Mouse (Mus musculus): ENCODE data around the gene Caly. TPM values are rescaled to one million over a fixed set of nuclear protein-coding genes. Genes with fewer than 3 reads are reported as not detected.

The Caly gene
- 0.91 TPM in 2 replicates for polyA plus RNA-seq (2014; fragmentation: Nextera tagmentation; extraction: Ambion mirVana)

DNA sequence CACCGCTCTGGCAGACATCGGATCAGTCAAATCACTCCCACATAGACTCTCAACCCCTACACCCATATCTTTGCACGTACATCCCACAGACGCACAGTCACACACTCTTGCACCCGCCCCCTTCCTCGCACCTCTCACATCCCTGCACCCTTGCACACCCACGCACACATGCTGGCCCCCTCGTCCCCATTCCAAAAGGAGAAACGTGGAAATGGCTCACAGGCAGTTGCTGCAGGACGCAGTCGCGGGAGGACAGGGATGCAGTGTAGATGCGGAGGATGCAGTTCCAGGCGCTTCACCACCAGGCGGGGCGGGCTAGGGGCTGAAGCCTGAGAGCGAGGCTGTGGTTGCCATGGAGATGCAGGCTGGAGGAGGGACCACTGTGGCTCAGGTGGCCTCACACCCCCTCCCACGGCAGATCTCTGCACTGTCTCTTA lies at the start of gene Caly:
Gene Caly (minus strand): TSS at position 307 of the 437 bp plus-strand sequence.
- Histone ChIP-seq H3K4me1 (ENCODE audit: control insufficient read depth, insufficient read depth, low read length) (peaks cover 3% of the 10 kb centered on the region; the same call in 1 of the 2 replicates), H3K36me3 (ENCODE audit: control insufficient read depth, insufficient read depth, low read length) (no peaks in the 10 kb centered on the region), H3K4me2 (replicated peaks; ENCODE audit: low read depth, low read length) (no peak within 1 kb of the TSS; the same call in 1 of the 2 replicates), H3K4me3 (ENCODE audit: low read length) (no peak within 1 kb of the TSS), H3K27me3 (ENCODE audit: control insufficient read depth, insufficient read depth, low read length) (peaks cover 37% of the 10 kb centered on the region), H3K9ac (ENCODE audit: low read depth, low read length) (no peak within 1 kb of the TSS), H3K27ac (ENCODE audit: low read depth, low read length) (no peak within 1 kb of the TSS), H3K9me3 (ENCODE audit: control insufficient read depth, low read length) (no peaks in the 10 kb centered on the region)
- WGBS = 5% methylated on average over 18 of the region's 18 CpGs
- ATAC-seq (ENCODE audit: low FRiP score, low TSS enrichment) = peak; percentile 72

DNA sequence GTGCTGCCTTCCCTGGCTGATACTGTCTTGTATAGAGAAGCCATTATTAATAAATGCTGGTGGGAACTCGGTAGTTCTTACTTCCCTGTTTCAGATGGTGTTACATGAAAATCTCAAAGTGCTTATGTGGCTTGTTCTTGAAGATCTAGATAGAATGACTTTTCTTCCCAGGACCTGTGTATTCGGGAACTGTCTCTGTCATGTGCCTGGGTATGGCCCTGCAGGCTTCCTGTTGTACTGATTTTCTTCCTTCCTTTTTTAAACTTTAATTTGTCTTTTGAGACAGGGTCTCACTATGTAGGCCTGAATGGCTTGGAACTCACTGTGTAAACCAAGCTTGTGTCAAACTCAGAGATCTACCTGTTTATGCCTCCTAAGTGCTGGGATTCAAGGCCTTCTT lies 45.6 kb upstream of the Caly start:
- no peak for ATAC-seq (ENCODE audit: low FRiP score, low TSS enrichment)
- Histone ChIP-seq H3K27ac (ENCODE audit: low read depth, low read length) (no peak overlapping the region), H3K9ac (ENCODE audit: low read depth, low read length) (no peak overlapping the region), H3K4me2 (replicated peaks; ENCODE audit: low read depth, low read length) (no peak overlapping the region), H3K4me3 (ENCODE audit: low read length) (no peak overlapping the region), H3K4me1 (ENCODE audit: control insufficient read depth, insufficient read depth, low read length) (peaks cover 4% of the 10 kb centered on the region), H3K27me3 (ENCODE audit: control insufficient read depth, insufficient read depth, low read length) (no peaks in the 10 kb centered on the region), H3K36me3 (ENCODE audit: control insufficient read depth, insufficient read depth, low read length) (peaks cover 18% of the 10 kb centered on the region; the same call in 1 of the 2 replicates), H3K9me3 (ENCODE audit: control insufficient read depth, low read length) (no peaks in the 10 kb centered on the region)
- 86% methylated on average over 2 of the region's 2 CpGs for WGBS

DNA sequence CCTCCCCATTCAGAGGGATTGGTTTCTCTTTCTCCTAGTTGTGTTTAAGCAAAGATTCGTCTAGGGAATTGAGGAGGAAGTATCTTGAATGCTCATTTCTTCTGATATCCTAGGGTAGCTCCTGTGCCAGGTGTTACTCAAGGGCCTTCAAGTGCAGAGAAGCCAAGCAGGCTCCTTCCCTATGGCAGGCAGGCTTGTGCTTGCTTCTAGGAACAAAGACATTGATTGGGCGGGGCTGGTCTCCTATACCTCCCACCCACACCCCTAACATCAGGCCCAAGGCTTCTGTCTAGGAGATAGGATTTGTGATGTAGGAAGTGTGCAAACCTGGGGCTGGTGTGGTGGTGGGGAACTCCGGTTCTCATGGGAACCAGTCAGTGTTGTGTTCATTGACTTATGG lies 44.6 kb upstream of the Caly start:
- 92% methylated on average over 3 of the region's 3 CpGs for WGBS
- Histone ChIP-seq H3K27ac (ENCODE audit: low read depth, low read length) (no peak overlapping the region), H3K4me2 (replicated peaks; ENCODE audit: low read depth, low read length) (no peak overlapping the region; the same call in 1 of the 2 replicates), H3K27me3 (ENCODE audit: control insufficient read depth, insufficient read depth, low read length) (no peaks in the 10 kb centered on the region), H3K4me1 (ENCODE audit: control insufficient read depth, insufficient read depth, low read length) (peaks cover 4% of the 10 kb centered on the region), H3K36me3 (ENCODE audit: control insufficient read depth, insufficient read depth, low read length) (peaks cover 18% of the 10 kb centered on the region; the same call in 1 of the 2 replicates), H3K9ac (ENCODE audit: low read depth, low read length) (no peak overlapping the region), H3K9me3 (ENCODE audit: control insufficient read depth, low read length) (no peaks in the 10 kb centered on the region), H3K4me3 (ENCODE audit: low read length) (no peak overlapping the region)
- ATAC-seq (ENCODE audit: low FRiP score, low TSS enrichment) = no peak

DNA sequence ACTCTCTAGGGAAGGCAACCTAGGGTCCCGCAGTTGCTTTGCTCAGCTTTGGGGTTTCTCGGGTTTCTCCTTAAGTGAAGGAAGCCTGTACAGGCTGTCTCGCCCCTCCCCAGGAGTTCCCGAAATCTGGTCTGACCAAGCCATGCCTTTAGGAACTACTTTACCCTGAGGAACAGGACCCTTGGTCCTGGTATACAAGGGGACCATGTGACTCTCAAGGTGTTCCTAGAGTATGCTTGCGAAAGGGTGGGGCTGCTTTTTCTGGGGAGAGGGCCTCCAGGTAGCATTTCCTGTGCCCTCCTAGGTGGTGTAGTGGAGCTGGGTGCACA lies 43.6 kb upstream of the Caly start:
- H3K4me2 ChIP-seq (replicated peaks; ENCODE audit: low read depth, low read length) = peak overlapping the region; percentile 81
- H3K9ac ChIP-seq (ENCODE audit: low read depth, low read length) = peak overlapping the region; percentile 77
- H3K36me3 ChIP-seq (ENCODE audit: control insufficient read depth, insufficient read depth, low read length) = peaks cover 18% of the 10 kb centered on the region; the same call in 1 of the 2 replicates
- H3K27me3 ChIP-seq (ENCODE audit: control insufficient read depth, insufficient read depth, low read length) = no peaks in the 10 kb centered on the region
- 0 out of 2 replicates have a peak, but pooled peaks have one; percentile 3 for ATAC-seq (ENCODE audit: low FRiP score, low TSS enrichment)
- peak overlapping the region; percentile 65 for H3K4me3 ChIP-seq (ENCODE audit: low read length)
- H3K4me1 ChIP-seq (ENCODE audit: control insufficient read depth, insufficient read depth, low read length) = peaks cover 4% of the 10 kb centered on the region
- H3K27ac ChIP-seq (ENCODE audit: low read depth, low read length) = no peak overlapping the region
- WGBS = 4% methylated on average over 5 of the region's 5 CpGs
- no peaks in the 10 kb centered on the region for H3K9me3 ChIP-seq (ENCODE audit: control insufficient read depth, low read length)

DNA sequence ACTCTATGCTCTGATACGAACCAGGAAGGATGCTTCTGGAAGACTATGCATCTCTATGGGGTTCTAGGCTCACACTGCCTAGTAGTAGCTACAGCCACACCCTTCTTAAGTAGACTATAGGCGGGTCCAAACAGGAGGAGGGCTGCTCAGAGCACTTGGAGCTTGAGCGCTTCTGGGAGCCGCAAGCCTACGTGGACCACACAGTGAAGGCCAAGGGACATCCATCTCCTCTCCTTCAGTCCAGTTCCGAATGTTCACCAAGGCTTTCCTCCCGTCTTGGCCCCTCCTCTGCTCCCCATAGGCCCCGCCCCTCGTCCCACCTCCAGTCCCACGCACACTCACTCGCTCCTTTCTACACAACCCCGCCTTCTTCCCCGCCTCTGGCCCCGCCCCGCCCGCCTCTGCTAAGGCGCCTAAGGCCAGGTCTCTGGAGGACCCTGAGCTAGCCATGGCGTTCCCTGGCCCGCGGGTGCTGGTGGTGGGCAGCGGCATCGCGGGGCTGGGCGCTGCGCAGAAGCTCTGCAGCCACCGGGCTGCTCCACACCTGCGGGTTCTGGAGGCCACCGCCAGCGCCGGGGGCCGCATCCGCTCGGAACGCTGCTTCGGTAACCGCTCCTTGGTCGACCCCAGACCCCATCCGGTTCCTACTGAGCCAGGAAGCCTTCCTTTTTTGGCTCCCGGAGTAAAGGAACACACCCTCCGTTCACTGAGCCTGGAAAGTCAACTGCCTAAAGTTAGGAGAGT lies 43.1 kb upstream of the Caly start:
- ATAC-seq (ENCODE audit: low FRiP score, low TSS enrichment) = peak; percentile 99
- peaks cover 14% of the 10 kb centered on the region; the same call in 1 of the 2 replicates for H3K36me3 ChIP-seq (ENCODE audit: control insufficient read depth, insufficient read depth, low read length)
- H3K4me3 ChIP-seq (ENCODE audit: low read length) = peak overlapping the region; percentile 65
- H3K4me1 ChIP-seq (ENCODE audit: control insufficient read depth, insufficient read depth, low read length) = peaks cover 4% of the 10 kb centered on the region
- H3K9ac ChIP-seq (ENCODE audit: low read depth, low read length) = peak overlapping the region; percentile 77
- peak overlapping the region; percentile 81 for H3K4me2 ChIP-seq (replicated peaks; ENCODE audit: low read depth, low read length)
- WGBS = 2% methylated on average over 40 of the region's 40 CpGs
- no peaks in the 10 kb centered on the region for H3K9me3 ChIP-seq (ENCODE audit: control insufficient read depth, low read length)
- no peaks in the 10 kb centered on the region for H3K27me3 ChIP-seq (ENCODE audit: control insufficient read depth, insufficient read depth, low read length)
- H3K27ac ChIP-seq (ENCODE audit: low read depth, low read length) = no peak overlapping the region

DNA sequence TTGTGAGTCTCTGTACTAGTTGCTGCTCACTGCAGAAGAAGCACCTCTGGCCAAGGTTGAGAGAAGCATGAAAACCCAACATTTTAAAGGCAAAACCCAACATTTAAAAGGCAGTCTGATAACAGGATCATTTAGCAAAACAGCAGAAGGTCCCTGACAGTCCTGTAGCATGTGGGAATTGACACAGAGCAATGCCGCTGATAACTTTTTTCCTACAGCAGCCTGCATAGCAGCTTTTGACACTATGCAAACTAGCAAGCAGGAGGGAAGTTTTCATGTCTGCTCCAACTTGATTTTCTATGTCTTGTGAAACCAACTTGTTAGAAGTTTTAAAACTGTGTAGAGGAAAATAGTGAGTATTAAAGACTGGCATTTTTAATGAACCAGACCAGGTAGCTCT lies 42.0 kb upstream of the Caly start:
- H3K27me3 ChIP-seq (ENCODE audit: control insufficient read depth, insufficient read depth, low read length) = no peaks in the 10 kb centered on the region
- H3K27ac ChIP-seq (ENCODE audit: low read depth, low read length) = no peak overlapping the region
- peaks cover 4% of the 10 kb centered on the region; the same call in 1 of the 2 replicates for H3K36me3 ChIP-seq (ENCODE audit: control insufficient read depth, insufficient read depth, low read length)
- ATAC-seq (ENCODE audit: low FRiP score, low TSS enrichment) = no peak
- no peaks in the 10 kb centered on the region for H3K9me3 ChIP-seq (ENCODE audit: control insufficient read depth, low read length)
- no peak overlapping the region for H3K9ac ChIP-seq (ENCODE audit: low read depth, low read length)
- H3K4me2 ChIP-seq (replicated peaks; ENCODE audit: low read depth, low read length) = no peak overlapping the region
- WGBS = 95% methylated on average over 1 of the region's 1 CpGs
- H3K4me3 ChIP-seq (ENCODE audit: low read length) = no peak overlapping the region
- peaks cover 4% of the 10 kb centered on the region for H3K4me1 ChIP-seq (ENCODE audit: control insufficient read depth, insufficient read depth, low read length)

DNA sequence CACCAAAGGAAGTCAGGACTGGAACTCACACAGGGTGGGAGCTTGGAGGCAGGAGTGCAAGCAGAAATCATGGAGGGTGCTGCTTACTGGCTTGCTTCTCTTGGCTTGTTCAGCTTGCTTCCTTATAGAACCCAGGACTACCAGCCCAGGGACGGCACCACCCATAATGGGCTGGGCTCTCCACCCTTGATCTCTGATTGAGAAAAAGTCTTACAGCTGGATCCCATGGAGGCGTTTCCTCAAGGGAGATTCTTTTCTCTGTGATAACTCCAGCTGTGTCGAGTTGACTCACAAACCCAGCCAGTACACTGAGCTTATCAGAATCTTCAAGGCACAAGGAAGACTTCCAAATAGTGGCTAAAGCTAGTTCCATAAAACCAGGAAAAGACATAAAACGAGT lies 40.4 kb upstream of the Caly start:
- ATAC-seq (ENCODE audit: low FRiP score, low TSS enrichment) = no peak
- WGBS = 43% methylated on average over 4 of the region's 4 CpGs
- peaks cover 4% of the 10 kb centered on the region for H3K4me1 ChIP-seq (ENCODE audit: control insufficient read depth, insufficient read depth, low read length)
- H3K27ac ChIP-seq (ENCODE audit: low read depth, low read length) = no peak overlapping the region
- H3K9ac ChIP-seq (ENCODE audit: low read depth, low read length) = no peak overlapping the region
- H3K4me2 ChIP-seq (replicated peaks; ENCODE audit: low read depth, low read length) = no peak overlapping the region
- no peaks in the 10 kb centered on the region for H3K9me3 ChIP-seq (ENCODE audit: control insufficient read depth, low read length)
- H3K27me3 ChIP-seq (ENCODE audit: control insufficient read depth, insufficient read depth, low read length) = no peaks in the 10 kb centered on the region
- no peak overlapping the region for H3K4me3 ChIP-seq (ENCODE audit: low read length)
- no peaks in the 10 kb centered on the region for H3K36me3 ChIP-seq (ENCODE audit: control insufficient read depth, insufficient read depth, low read length)

DNA sequence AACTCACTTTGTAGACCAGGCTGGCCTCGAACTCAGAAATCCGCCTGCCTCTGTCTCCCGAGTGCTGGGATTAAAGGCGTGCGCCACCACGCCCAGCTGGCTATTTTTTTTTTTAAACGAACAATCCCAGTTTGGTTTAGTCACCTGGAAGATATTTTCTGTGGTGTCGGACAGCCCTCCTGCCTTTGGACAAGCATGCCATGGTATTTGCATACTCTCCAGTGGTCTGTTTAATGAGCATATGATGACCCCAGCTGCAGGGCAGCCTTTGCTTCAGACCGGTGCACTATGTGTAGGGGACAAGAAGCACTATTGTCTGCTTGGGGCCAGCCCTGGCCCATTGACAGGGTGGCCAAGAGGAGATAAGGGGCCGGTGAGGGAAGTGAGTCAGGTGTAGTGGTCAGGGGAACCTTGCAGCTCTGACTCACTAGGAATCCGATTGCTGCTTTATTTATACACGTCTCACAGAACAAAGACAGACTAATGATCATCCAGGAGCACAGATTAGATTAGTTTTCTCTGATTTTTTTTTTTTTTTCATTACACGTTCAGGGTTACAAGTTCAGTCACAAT lies 39.1 kb upstream of the Caly start:
- H3K9me3 ChIP-seq (ENCODE audit: control insufficient read depth, low read length) = no peaks in the 10 kb centered on the region
- H3K9ac ChIP-seq (ENCODE audit: low read depth, low read length) = no peak overlapping the region
- no peaks in the 10 kb centered on the region for H3K36me3 ChIP-seq (ENCODE audit: control insufficient read depth, insufficient read depth, low read length)
- WGBS = 85% methylated on average over 13 of the region's 13 CpGs
- no peak overlapping the region for H3K27ac ChIP-seq (ENCODE audit: low read depth, low read length)
- ATAC-seq (ENCODE audit: low FRiP score, low TSS enrichment) = no peak
- H3K27me3 ChIP-seq (ENCODE audit: control insufficient read depth, insufficient read depth, low read length) = no peaks in the 10 kb centered on the region
- no peak overlapping the region for H3K4me2 ChIP-seq (replicated peaks; ENCODE audit: low read depth, low read length)
- H3K4me3 ChIP-seq (ENCODE audit: low read length) = no peak overlapping the region
- peaks cover 4% of the 10 kb centered on the region; the same call in 1 of the 2 replicates for H3K4me1 ChIP-seq (ENCODE audit: control insufficient read depth, insufficient read depth, low read length)

DNA sequence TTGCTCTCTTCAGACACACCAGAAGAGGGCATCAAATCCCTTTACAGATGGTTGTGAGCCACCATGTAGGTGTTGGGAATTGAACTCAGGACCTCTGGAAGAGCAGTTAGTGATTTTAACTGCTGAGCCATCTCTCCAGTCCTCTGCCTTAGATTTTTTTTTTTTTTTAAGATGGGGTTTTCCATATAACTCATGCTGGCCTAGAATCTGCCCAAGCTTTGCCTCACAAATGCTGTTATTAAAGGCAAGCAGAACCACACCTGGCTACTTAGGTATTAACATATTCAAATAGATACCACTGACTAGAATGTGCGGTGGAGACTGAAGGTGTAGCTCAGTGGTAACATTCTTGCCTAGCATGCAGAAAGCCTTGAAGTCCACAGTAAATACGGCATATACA lies 38.1 kb upstream of the Caly start:
- H3K36me3 ChIP-seq (ENCODE audit: control insufficient read depth, insufficient read depth, low read length) = no peaks in the 10 kb centered on the region
- ATAC-seq (ENCODE audit: low FRiP score, low TSS enrichment) = no peak
- H3K4me1 ChIP-seq (ENCODE audit: control insufficient read depth, insufficient read depth, low read length) = peaks cover 4% of the 10 kb centered on the region; the same call in 1 of the 2 replicates
- 89% methylated on average over 2 of the region's 2 CpGs for WGBS
- H3K9ac ChIP-seq (ENCODE audit: low read depth, low read length) = no peak overlapping the region
- no peak overlapping the region for H3K4me3 ChIP-seq (ENCODE audit: low read length)
- no peak overlapping the region for H3K4me2 ChIP-seq (replicated peaks; ENCODE audit: low read depth, low read length)
- no peak overlapping the region for H3K27ac ChIP-seq (ENCODE audit: low read depth, low read length)
- no peaks in the 10 kb centered on the region for H3K9me3 ChIP-seq (ENCODE audit: control insufficient read depth, low read length)
- no peaks in the 10 kb centered on the region for H3K27me3 ChIP-seq (ENCODE audit: control insufficient read depth, insufficient read depth, low read length)

Measured in kidney, embryonic 14.5 days (tissue).